Mouse (Mus musculus): Measurements from ENCODE around the gene Sdk1.

DNA sequence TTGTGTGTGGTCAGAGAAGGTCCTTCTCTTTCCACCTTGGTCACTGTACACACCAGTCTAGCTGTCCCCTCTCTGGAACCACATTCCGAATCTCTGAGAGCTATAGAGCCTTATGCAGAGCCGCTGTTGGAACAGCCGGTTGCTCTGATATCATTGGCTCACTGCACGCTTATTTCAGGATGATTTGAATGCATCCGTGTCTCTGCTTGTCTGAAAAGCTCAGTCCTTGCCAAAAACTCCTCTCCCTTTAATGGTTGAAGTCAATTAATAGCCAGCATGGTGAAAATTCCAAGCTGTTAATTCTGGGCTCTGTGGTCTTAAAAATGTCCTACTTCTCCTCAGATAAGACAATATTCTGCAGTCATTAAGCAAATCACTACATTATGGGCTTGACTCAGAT is 974.7 kb downstream of the Sdk1 start:
- TF ChIP-seq MAZ (IDR thresholded peaks at IDR 0.05; ENCODE audit: low read depth, low read length) (no peak), MAFK (IDR thresholded peaks at IDR 0.05; ENCODE audit: insufficient replicate concordance, low read length) (no peak), JUND (conservative IDR thresholded peaks at IDR 0.05; ENCODE audit: low read depth, low read length) (no peak), CTCF (conservative IDR thresholded peaks at IDR 0.05 in 1 of 2, IDR thresholded peaks at IDR 0.05 in 1 of 2; ENCODE audit: low read depth in 2 of 2, low read length in 2 of 2) (no peak), EP300 (IDR thresholded peaks at IDR 0.05; ENCODE audit: low read length) (no peak), POLR2A (IDR thresholded peaks at IDR 0.05; ENCODE audit: low read depth, low read length) (no peak), RAD21 (IDR thresholded peaks at IDR 0.05; ENCODE audit: low read depth, low read length) (no peak), MAX (IDR thresholded peaks at IDR 0.05; ENCODE audit: low read length) (no peak)

All from CH12.LX (cell line).